Mouse (Mus musculus): ENCODE measurements at regions not wholly inside any gene's neighbourhood (a gene's known extent, or its start where the extent isn't known, plus 50 kb on each side); places are given as distances from the start of the nearest gene placed in this dataset.

- no peak for DNase-seq (ENCODE audit: inconsistent age in 2 of 2, low spot score in 1 of 2)
Observed at GRCm38 (mm10) chr14:9338220-9338619, 672.2 kb upstream of the 4930452B06Rik start.

DNA sequence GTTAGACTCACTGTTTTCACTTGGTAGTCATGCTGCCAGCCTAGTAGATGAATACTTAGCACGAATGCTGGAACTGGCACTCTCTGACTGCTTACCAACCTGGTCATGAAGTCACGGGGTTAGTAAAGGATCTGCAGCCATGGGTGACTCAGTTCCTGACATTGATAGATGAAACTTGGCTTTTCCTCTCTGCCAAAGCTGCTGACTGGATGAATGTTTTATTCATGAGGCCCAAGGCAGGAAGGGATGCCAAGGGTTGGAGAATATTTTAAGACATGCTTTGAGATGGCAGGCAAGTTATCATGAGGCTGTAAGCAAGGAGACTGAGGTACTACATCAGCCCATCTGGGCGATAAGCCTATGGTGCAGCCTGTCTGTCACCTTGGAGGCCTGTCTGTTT lies 671.1 kb upstream of the 4930452B06Rik start:
- DNase-seq (ENCODE audit: inconsistent age in 2 of 2, low spot score in 1 of 2) = peak; percentile 17 to 69

DNA sequence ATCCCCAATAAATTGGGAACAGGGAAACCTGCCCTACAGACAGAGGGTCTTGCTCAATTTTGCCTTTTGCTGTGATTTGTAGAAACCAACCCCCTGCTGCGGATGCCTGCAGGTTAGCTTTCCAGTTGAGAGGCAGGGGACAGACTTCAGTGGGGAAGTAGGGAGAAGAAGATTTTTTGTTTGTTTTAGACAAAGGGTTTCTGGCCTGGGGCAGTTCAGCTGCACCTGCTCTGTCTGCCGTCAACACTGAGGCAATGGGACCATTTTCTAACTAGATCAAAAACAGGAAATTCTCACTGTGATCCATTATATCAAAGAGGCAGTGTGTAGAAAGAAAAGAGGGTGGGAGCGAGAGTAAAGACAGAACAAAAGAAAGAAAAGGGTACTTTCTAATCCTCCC lies 665.6 kb upstream of the 4930452B06Rik start:
- no peak for DNase-seq (ENCODE audit: inconsistent age in 2 of 2, low spot score in 1 of 2)

- DNase-seq (ENCODE audit: inconsistent age in 2 of 2, low spot score in 1 of 2) = no peak
Observed at GRCm38 (mm10) chr14:9330767-9331166, 664.7 kb upstream of the 4930452B06Rik start.

GRCm38 (mm10) chr14:9329839-9330485 lies 663.9 kb upstream of the 4930452B06Rik start:
- no peak for DNase-seq (ENCODE audit: inconsistent age in 2 of 2, low spot score in 1 of 2)

- DNase-seq (ENCODE audit: inconsistent age in 2 of 2, low spot score in 1 of 2) = no peak
Observed at GRCm38 (mm10) chr14:9327344-9327743, 661.3 kb upstream of the 4930452B06Rik start.

- DNase-seq (ENCODE audit: inconsistent age in 2 of 2, low spot score in 1 of 2) = no peak
Observed at GRCm38 (mm10) chr14:9319842-9320241, 653.8 kb upstream of the 4930452B06Rik start.

- no peak for DNase-seq (ENCODE audit: inconsistent age in 2 of 2, low spot score in 1 of 2)
Observed at GRCm38 (mm10) chr14:9318796-9319465, 652.9 kb upstream of the 4930452B06Rik start.

- DNase-seq (ENCODE audit: inconsistent age in 2 of 2, low spot score in 1 of 2) = no peak
Observed at GRCm38 (mm10) chr14:9315224-9315623, 649.2 kb upstream of the 4930452B06Rik start.

- no peak for DNase-seq (ENCODE audit: inconsistent age in 2 of 2, low spot score in 1 of 2)
Observed at GRCm38 (mm10) chr14:9296145-9296544, 630.1 kb upstream of the 4930452B06Rik start.

GRCm38 (mm10) chr14:9294555-9294954 lies 628.5 kb upstream of the 4930452B06Rik start:
- no peak for DNase-seq (ENCODE audit: inconsistent age in 2 of 2, low spot score in 1 of 2)

DNA sequence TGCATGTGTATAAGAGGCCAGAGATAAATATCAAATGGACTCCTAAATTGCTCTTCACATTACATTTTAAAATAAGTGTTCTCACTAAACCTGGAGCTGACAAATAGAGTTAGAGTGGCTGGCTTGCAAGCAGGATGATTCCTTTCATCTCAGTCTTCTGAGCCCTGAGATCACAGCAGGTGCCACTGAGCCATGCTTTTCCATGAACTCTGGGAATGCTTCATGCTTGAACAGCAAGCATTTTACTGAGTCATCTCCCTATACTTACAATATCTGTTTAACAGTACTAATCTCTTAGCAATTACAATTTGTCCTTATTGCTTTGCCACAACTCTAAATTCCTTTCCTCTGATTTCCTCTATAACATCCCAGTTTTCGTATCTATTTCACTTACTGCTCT lies 622.1 kb upstream of the 4930452B06Rik start:
- DNase-seq (ENCODE audit: inconsistent age in 2 of 2, low spot score in 1 of 2) = no peak

GRCm38 (mm10) chr14:9285606-9286002 lies 619.6 kb upstream of the 4930452B06Rik start:
- no peak for DNase-seq (ENCODE audit: inconsistent age in 2 of 2, low spot score in 1 of 2)

GRCm38 (mm10) chr14:9284976-9285605 lies 619.1 kb upstream of the 4930452B06Rik start:
- no peak for DNase-seq (ENCODE audit: inconsistent age in 2 of 2, low spot score in 1 of 2)

DNA sequence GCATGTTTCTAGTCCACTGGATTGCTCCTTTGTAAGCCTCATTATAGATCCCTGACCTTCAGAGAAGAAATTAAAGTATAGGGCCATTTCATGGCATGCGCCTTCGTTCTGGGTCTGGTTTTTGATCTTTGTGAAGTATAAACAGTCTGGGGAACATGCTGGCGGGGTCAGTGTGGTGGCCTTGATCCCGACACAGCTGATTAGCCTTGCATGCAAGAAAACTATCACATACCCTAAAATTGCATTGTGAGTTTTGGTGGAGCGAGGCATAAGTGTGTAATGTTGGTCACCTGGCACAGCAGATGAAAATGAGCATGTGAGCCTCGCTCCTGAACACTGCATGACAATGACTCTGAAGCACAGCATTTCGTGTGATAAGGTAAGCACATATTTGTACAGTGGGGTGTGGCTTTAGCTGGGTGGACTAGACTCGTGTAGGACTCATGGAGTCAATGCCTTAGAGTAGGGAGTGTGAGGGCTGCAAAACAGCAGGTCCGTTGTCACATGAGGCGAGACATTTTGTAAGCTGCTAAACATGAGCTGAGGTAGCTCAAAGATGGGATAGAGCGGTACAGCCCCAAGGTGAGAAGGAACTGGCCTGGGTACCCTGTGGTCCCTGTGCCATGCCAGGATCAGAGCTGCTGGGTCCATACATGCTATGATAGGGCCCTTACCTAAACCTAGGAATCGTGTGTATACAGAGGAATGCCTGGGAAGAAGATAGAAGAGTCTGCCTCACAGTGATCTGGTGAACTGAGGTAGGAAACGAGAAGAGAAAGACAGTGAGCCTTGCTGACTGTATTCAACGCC lies 601.4 kb upstream of the 4930452B06Rik start:
- no peak for DNase-seq (ENCODE audit: inconsistent age in 2 of 2, low spot score in 1 of 2)

GRCm38 (mm10) chr14:9252017-9252416 lies 586.0 kb upstream of the 4930452B06Rik start:
- no peak for DNase-seq (ENCODE audit: inconsistent age in 2 of 2, low spot score in 1 of 2)

GRCm38 (mm10) chr14:9245266-9245665 lies 579.2 kb upstream of the 4930452B06Rik start:
- DNase-seq (ENCODE audit: inconsistent age in 2 of 2, low spot score in 1 of 2) = no peak

- DNase-seq (ENCODE audit: inconsistent age in 2 of 2, low spot score in 1 of 2) = no peak
Observed at GRCm38 (mm10) chr14:9243336-9243735, 577.3 kb upstream of the 4930452B06Rik start.

DNA sequence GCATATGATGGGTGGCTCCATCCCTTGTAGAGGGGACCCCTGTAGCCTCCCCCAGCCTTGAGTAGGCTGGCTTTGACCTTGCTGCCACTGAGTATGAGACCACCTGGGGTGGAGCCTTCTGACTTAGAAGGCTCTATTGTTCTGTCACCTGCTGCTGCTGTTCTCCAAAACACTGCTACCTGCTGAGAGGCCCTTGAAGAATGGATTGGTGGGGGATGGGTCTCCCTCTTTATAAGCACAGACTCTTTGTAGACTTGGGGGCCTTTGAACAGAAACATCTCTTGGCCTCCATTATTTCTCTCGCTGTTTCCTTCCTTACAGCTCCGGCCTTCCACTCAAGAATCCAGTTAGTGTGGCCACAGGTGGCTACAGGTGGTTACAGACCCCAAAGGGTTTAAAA lies 576.1 kb upstream of the 4930452B06Rik start:
- DNase-seq (ENCODE audit: inconsistent age in 2 of 2, low spot score in 1 of 2) = no peak

DNA sequence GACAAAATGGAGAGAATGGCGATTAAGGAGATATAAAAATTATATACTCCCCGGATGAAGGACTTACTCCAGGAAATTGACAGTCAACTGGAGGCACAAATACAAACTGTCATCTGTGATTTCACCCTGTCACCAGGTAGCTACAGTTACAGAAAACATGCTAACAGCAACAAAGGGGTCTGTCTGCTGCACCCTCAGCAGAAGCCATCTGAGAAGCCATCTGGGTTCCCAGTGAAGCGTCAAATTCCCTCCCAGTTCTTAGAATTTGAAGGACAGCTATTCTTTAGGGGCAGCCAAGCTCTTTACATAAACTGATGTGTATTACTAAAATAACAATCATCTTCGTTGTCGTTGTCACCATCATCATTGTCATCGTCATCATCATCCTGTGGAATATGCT lies 561.6 kb upstream of the 4930452B06Rik start:
- DNase-seq (ENCODE audit: inconsistent age in 2 of 2, low spot score in 1 of 2) = no peak

- no peak for DNase-seq (ENCODE audit: inconsistent age in 2 of 2, low spot score in 1 of 2)
Observed at GRCm38 (mm10) chr14:9200246-9200645, 534.2 kb upstream of the 4930452B06Rik start.

Measured in adrenal gland, adult (tissue).